Mouse (Mus musculus) common myeloid progenitor, adult 5-6 weeks (primary cell): ENCODE data around the gene Diaph3. TPM values are rescaled to one million over a fixed set of nuclear protein-coding genes. Genes with fewer than 3 reads are reported as not detected.
A peak's percentile ranks its signal among the peaks of the same experiment; 100 is the strongest.

Experiments used
- ATAC-seq: replicated peaks from 2 replicates; pipeline ENCODE4 v1.8.0; 2016; ENCODE audit warnings: low read depth, mild to moderate bottlenecking, moderate TSS enrichment, inconsistent platforms; ENCODE audit not compliant: poor library complexity, severe bottlenecking
- total RNA-seq: library from RNA; stranded (forward); fragments of 200-1000, 187-1606 nt; gene quantifications from 2 replicates; pipeline ENCODE4 v1.2.3, GENCODE M21; 2017

Gene Diaph3
- 92.9 and 143 TPM in 2 replicates for total RNA-seq

DNA sequence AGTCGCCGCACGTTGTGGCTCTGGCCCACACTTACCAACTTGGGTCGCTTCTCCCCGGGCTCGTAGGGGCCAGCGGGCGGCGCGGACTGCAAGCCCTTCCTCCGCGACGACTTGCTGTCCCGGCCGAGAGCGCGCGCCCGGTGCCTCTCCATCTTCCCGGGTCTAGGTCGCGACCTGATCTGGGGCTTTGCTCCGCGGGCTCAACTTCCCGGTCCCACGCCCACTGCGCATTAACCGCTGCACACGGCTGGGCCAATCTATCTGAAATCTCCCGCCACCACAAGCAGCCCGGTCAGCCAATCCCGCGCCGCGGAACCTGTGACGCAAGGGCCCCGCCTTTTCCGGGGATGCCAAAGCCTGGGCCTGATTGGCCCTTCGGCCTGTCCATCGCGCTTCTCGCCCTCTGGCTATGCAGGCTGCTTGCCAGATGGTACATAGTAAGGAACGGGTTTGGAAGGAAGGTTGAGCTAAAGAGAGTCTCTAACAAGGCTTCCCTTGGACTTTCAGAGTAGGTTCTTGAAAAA, at the start of gene Diaph3:
Gene Diaph3, minus strand, starts transcription at position 273 of the 524 bp plus-strand sequence.
- ATAC-seq: peak; percentile 97

DNA sequence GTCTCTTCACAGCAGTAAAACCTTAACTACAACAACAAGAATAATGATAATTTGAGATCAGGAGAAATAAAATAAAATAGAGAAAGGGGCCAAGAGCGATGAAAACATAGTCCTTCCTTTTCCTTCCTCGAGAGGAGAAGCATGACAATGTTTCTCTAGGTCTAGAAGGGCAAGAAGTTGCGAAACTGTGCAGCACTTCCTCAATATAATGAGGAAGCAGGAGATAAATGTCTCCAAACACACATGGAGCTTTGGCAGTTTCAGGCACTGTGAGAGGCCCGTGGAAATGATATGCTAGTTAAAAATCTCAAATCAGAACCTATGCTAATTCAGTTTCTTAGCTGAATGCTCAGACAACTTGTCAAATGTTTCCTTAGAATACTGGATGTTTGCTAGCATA, 49.6 kb upstream of the Diaph3 start:
- ATAC-seq: peak; percentile 97

DNA sequence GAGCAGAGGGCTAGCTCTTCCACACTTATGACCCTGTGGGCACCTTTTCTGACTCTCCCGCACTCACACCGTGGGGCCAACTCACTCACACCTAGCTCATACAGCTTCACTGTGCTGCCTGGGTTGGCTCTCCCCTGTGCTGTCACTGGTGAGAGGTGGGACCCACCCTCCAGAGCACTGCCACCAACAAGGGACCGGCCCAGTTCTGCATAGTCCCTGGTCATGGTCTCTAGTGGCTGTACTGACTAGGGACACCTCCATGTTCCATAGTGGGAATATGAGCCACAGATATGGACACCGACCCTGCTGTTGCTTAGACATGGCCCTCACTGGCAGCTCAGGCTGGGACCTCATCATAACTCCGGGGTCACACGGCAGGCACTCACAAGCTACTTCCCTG, 30.5 kb upstream of the Diaph3 start:
- no peak for ATAC-seq

DNA sequence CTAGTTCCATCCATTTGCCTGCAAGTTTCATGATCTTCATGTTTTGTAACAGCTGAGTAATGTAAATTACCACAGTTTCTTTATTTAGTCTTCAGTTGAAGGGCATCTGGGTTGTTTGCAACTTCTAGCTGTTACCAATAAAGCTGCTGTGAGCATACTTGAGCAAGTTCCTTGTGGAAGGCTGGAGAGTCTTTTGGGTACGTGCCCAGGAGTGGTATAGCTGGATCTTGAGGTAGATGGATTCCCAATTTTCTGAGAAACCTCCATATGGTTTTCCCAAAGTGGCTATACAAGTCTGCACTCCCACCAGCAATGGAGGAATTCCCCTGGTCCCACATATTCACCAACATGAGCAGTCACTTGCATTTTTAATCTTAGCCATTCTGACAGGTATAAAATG, 28.1 kb upstream of the Diaph3 start:
- no peak for ATAC-seq

DNA sequence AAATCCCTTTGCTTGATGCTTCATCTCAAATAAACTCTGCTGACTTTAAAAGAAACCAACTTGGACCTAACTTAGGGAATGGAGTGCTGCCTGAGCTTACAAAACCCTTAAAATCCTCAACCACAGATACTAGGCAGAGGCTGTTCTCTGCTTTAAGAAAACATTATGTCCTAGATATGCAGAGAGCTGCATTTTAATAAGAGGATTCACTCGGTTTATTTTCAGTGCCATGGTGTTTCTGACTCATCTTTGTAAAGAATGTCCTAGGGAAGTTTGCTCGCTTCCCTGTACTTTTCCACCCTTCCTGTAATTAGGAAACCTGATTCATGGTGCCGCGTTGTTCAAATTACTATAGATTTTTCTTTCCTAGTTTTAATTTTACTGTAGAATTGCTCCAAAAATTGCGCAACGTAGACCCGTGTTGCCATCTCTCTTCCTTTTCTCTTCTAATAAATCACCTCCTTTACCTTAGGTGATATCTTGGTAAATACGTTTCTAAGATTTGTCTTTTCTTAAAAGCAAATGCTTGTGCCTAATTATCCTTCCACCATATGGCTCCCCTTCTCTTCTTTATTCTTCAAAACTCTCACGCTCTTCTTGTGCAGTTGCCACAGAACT, 14.7 kb upstream of the Diaph3 start:
- ATAC-seq: no peak

DNA sequence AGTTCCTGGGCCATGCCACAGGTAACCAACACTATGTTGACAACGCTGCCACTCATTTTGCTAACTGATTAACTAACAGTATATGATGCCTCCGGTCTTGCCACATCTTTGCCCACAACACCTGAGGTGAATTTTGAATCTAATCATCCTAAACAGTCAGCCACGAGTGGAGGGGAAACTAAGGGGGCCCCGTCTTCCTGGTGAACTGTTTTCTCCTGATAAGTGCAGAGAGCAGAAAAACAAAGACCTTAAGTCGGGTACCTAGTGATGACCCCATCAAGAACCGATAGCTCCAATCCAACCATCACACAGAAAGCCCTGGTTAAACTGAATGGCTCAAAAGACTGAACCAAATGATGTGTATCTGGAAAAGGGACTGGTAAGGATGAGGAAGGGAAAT, 8.6 kb upstream of the Diaph3 start:
- ATAC-seq: no peak

DNA sequence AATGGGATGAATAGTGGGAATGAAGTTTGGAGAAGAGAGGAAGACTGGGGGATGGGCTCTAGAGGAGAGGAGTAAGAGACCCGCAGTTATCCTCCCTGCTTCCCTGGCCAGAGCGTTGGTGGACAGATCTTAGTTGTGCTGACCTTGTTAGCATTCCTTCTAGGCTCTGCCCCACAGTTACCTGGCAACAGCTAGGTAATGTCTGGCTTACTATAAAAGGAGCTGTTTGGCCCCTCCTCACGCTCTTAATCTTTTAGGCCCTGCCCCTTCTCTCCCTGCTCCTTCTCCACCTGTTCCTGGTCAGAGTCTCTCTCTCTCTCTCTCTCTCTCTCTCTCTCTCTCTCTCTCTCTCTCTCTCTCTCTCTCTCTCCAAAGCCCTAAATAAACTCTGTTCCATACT, 5.7 kb upstream of the Diaph3 start:
- ATAC-seq: no peak

DNA sequence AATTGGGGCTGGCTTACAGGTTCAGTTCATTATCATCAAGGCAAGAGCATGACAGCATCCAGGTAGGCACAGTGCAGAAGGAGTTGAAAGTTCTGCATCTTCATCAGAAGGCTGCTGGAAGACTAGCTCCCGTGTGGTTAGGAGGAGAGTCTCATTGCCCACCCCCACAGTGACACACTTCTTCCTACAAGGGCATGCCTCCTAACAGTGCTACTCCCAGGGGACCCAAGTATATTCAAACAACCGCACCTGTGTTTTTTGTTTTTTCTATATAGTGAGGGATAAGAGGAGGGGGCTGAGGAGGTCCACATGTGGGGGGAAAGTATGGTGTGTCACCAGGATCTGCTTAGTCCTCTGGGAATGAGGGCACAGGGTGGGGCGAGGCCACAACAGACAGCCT, 4.3 kb upstream of the Diaph3 start:
- no peak for ATAC-seq

DNA sequence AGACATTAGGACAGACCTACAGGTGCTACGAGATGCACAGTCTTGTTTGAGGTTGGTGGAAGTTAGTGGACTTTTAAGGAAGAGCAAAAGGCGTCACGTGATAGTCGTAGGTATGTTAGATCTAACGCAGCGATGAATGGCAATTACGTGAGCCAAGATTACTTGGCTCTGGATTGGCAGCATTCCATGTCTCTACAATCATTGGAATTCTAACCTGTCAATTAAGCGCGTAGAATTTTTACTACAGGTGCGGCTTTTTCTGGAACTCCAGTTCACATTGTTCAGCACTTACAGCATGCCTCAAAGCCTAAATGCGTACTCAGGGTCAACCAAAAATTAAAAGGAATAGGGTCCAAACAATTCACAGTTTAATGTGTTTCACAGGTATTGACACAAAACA, 742 bp upstream of the Diaph3 start:
- no peak for ATAC-seq

DNA sequence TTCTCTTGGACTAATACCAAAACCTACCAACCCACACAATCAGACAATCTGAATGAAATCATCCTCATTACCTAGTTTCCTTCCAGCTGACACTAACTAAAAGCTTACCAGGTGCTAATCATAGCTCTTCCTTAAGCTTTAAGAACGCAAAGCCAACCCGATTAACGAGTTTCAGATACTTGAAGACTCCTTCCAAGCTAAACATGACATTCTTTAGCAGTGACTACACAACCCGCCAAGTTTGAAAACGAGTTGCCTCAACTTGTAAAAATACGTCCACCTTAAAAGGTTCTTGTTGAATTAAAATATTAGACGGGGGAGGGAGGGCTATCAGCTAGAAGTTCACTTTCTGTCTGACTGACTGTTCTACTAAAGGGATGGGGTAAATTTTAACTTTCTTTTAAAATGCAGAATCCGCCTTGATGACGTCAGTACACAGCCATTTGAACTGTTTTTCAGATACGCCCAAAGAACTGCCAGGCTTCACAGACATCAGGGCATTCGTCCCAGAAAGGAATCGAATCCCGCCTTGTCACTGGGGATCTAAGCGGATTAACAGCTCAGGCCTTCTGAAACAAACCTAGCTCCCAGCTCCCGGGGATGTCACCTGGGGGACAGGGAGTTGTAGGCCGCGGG, 590 bp downstream of the Diaph3 start:
- ATAC-seq: peak; percentile 31

DNA sequence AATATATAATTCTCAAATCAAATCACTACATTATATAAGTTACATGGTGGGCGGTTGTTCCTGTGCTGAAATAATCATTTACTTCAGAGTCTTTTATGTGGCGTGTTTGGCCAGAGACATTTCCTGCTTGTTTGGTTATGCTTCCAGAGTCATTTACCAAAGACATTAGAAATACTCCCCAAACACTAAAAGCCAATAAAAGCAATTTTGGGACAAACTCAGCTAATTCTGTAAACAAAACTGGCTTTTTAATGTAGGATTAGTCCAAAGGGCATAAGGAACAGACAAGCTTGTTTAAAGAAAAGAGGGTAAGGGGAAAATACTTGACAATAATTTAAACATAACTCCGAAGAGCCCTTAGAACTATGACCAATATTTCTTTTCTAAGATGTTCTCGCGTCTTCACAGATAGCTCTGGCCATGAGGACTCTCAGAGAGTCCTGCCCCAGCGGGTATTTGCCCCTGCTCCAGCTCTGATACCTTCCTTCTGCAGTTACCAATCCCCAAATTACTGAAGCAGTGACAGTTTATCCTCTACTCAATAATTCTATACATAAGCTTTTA, 14.9 kb downstream of the Diaph3 start:
- no peak for ATAC-seq

DNA sequence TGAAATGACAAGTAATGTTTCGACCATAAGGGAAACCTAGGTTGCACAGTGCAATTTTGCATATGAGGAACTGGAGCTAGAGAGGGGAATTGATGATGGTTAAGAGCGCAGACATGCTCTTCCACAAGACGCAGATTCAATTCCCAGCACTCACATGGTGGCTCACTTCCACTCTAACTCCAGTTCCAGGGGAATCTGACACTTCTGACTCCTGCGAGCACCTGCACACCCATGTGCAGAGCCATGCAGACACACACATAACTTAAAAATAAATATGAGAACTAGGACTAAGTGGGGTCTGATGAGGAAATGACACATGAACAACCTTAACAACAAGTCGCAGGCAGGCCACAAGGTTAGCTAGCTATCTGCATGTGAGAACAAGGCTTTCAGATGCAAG, 15.5 kb downstream of the Diaph3 start:
- peak; percentile 72 for ATAC-seq

DNA sequence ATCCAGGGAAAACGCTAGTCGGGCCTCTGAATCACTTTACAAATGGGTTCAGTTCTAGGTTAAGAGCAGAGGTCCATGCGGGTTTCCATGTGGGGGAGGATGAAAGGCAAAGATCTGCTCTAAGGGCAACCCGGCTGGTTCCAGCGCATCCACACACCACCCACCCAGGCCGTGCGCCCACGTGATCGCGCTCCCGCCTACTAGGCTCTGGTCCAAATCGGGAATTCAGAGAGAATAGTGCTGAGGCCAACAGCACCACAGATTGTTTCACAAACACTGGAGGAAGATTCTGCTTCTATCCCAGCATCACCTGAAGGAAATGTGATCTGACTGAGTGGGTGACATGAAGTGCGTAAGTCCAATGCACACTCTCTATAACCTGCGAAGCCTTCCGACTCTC, 17.9 kb downstream of the Diaph3 start:
- ATAC-seq: no peak

DNA sequence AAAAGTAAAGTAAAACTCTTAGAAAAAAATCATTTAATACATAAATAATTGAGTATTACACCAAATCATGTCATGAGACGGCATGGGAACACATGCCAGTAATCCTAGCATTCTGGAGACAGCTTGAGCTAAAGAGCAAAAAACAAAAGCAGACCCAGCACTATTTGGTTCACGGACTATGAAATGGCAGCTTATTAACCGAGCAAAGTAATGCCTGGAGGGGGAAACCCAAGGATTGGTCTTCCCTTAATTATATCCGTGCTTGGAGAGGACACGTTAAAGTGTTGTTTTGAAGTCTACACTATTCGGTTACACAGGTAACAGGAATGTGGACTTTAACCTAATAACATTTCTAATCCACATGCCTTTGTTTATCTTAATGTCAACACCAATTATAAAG, 19.2 kb downstream of the Diaph3 start:
- no peak for ATAC-seq

DNA sequence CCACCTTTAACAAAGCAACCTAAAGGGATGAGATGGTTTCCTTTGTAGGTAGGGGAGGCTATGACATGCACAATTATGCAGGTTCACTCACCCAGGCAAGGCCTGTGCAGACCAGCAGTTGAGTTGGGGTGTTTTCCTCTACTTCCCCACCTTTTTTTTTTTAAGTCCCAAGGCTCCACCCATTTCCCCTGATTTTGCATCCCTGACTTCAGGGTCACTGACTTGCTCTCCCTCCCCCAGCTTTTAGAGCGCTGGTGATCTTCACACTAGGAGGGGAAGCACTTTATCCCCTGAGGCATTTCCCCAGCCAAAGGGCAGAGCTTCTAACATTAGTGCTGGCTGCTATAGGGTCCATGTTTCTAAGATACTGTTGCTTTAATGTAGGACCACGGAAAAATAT, 30.4 kb downstream of the Diaph3 start:
- peak; percentile 29; the same call in 1 of the 2 replicates for ATAC-seq

DNA sequence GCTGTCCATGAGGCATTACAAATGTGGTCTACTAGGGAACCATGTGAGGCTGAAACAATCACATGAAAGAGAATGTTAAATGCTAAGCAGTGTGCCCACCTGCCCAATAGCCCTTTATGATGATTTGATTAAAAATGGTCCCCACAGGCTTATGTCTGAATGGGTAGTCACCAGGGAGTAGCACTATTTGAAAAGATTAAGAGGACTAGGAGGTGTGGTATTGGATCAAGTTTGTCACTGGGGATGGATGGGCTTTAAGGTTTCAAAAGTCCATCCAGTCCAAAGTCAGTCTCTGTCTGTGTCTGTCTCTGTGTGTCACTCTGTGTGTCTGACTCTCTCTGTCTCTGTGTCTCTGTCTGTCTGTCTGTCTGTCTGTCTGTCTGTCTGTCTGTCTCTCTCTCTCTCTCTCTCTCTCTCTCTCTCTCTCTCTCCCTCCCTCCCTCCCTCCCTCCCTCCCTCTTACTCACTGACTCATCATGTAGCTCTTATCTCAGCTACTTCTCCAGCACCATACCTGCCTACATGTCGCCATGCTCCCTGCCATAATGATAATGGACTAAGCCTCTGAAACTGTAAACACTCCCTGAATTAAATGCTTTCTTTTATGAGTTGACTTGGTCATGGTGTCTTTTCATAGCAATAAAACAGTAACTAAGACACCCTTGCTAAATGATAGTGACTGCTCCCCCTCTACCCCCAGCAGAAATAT, 41.5 kb downstream of the Diaph3 start:
- ATAC-seq: no peak

DNA sequence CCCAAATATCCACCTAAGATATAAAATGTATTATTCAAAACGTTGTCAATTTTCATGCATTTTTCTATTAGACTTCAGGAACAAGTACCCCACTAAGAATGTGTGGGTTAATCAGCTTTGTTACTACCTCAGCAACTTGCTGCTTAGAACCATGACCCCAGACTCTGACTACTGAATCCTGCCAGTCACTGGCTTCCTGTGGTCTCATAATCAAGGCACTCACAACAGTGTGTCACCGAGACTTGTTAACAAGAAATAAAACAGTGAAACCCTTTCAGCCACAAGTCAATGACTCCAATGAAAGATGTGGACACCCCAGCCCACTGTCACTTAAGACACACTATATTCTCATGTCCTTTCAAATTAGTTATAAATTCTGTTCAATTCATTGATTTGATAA, 42.9 kb downstream of the Diaph3 start:
- peak; percentile 54; the same call in 1 of the 2 replicates for ATAC-seq

DNA sequence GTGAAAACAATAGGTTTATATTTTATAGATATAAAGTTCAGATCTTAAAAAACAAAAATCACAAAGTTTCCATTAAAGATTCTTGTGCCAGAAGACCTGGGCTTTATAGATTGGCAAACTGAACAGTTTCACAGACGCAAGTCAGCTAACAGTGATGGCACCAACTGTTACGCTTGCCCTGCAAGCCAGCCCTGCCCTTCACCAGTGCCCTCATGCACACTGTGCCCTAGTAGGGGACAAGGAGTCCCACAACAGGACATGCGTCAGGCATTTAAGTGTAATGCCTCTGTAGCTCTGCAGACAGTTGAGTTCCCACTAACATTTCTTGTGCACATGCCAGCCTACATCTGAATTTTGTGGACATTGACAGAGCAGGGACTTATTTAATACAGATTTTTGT, 49.5 kb downstream of the Diaph3 start:
- peak; percentile 41 for ATAC-seq

DNA sequence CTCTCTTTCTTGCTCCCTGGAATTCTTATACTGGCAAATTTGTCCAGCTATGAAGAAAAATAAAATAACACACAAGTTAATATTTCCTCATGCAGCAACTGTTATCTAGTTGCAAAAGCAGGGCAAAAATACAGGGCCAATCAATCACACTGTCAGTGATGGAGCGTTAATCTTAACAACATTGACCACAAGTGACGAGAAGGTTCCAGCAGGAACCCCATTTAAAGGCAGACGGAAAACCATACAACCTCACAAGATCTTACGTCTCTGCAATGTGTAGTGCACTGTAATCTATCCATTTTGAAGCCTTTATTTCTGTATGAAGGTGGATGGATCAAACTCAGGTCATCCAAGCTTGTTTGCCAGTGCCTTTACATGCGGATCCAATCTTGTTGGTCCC, 49.9 kb downstream of the Diaph3 start:
- ATAC-seq: peak; percentile 97

DNA sequence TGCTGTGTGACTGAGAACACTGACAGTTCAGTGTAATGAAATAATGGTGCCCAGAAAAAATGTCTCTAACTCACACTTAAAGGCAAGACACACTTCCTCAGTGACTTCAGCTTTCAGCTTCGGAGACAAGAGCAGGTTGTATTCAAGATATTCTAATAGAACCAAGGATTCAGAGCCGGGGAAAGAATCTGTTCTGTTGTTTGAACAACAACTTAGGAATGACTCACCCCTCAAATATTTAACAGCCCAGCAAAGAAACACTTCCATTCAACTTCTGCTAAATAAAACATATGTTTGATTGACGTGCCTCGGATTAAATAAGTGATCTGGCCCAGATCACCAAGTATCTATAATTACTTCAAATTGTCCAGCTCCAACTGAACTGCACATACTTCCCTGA, 52.1 kb downstream of the Diaph3 start:
- ATAC-seq: no peak

DNA sequence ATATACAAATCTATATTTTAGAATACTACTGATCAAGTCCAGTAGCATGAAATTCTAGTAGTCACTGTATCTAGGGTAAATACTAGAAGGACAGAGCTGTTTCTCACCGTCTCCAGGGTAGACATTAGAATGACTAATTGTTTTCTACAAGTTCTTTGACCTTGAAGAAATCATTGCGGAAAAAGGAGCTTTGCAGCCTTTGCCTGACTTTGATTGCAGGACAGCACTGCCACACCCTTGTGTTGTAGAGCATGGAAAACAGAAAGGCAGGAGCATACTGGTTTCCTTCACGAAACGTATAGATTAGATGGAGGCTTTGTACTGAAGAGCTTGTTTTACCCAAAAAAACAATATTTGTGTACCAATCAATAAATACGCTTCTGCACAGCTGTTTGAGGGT, 52.6 kb downstream of the Diaph3 start:
- ATAC-seq: no peak
